ENCODE assay signal across 12 mouse cellular contexts in genomic region chr2:71542227-71542815, GRCm38 (mm10). TPM values are rescaled to one million over a fixed set of nuclear protein-coding genes. Genes with fewer than 3 reads are reported as not detected.
A peak's percentile ranks its signal among the peaks of the same experiment; 100 is the strongest.
DNase-seq lines count a peak whose midpoint lies in the region; ATAC-seq and TF ChIP-seq lines count a peak whose summit lies in the region.
"Had no signal": no experiment of that assay in that cellular context is flagged by ENCODE, and none has a peak within 500 bp of the region (broad histone marks: within the 10 kb centered on the region; RNA-seq: fewer than 3 reads in every experiment).

No protein-coding gene starts in this region.

- H3K27ac ChIP-seq in lung, embryonic 14.5 days (ENCODE audit: low read depth), result no peak overlapping the region
- peak overlapping the region; percentile 93 for H3K27ac ChIP-seq in forebrain, embryonic 16.5 days (ENCODE audit: low read length)
- peak overlapping the region; percentile 100 for H3K27ac ChIP-seq in olfactory bulb, adult 2 months (ENCODE audit: insufficient read depth, low read depth, low read length)
- H3K27ac ChIP-seq: liver, embryonic 15.5 days; neural tube, embryonic 12.5 days had no signal

- no peak for TF ChIP-seq POLR2A in olfactory bulb, adult 2 months (IDR thresholded peaks at IDR 0.05; ENCODE audit: insufficient read depth, low read depth, low read length)

- no peak overlapping the region for H3K4me3 ChIP-seq in lung, embryonic 14.5 days (ENCODE audit: low read depth, low read length)
- H3K4me3 ChIP-seq in forebrain, embryonic 16.5 days (replicated peaks; ENCODE audit: low read length), result peak overlapping the region; percentile 57
- peak overlapping the region; percentile 56 for H3K4me3 ChIP-seq in olfactory bulb, adult 2 months (ENCODE audit: insufficient read depth, low read depth, low read length)
- H3K4me3 ChIP-seq: liver, embryonic 15.5 days; neural tube, embryonic 12.5 days had no signal

- H3K27me3 ChIP-seq in lung, embryonic 14.5 days (ENCODE audit: insufficient read depth, low read length), result peaks cover 100% of the 10 kb centered on the region
- peaks cover 21% of the 10 kb centered on the region; the same call in 1 of the 2 replicates for H3K27me3 ChIP-seq in forebrain, embryonic 16.5 days (replicated peaks; ENCODE audit: control insufficient read depth, insufficient read depth, low read length)

- no peak for TF ChIP-seq CTCF in lung, embryonic 14.5 days (IDR thresholded peaks at IDR 0.05; ENCODE audit: low read depth)
- no peak for TF ChIP-seq CTCF in olfactory bulb, adult 2 months (IDR thresholded peaks at IDR 0.05; ENCODE audit: insufficient read depth, low read depth, low read length)

- no peak for ATAC-seq in lung, embryonic 14.5 days (ENCODE audit: insufficient read depth)
- no peak for ATAC-seq in forebrain, embryonic 16.5 days

- peaks cover 5% of the 10 kb centered on the region; the same call in 1 of the 2 replicates for H3K4me1 ChIP-seq in lung, embryonic 14.5 days (ENCODE audit: insufficient read depth)
- peaks cover 38% of the 10 kb centered on the region for H3K4me1 ChIP-seq in forebrain, embryonic 16.5 days (replicated peaks; ENCODE audit: control insufficient read depth, insufficient read depth, low read length)
- peaks cover 30% of the 10 kb centered on the region for H3K4me1 ChIP-seq in olfactory bulb, adult 2 months (ENCODE audit: control insufficient read depth, insufficient read depth, low read length)

- whole genome bisulfite sequencing in lung, embryonic 14.5 days, result 4% methylated on average over 11 of the region's 11 CpGs
- WGBS in forebrain, embryonic 16.5 days, result 7% methylated on average over 11 of the region's 11 CpGs
- 9% methylated on average over 11 of the region's 11 CpGs for WGBS in olfactory bulb, adult 2 months

- peak; percentile 3 for DNase-seq in lung, embryonic 14.5 days
- no peak for DNase-seq in lung, postnatal 4 days
- DNase-seq in embryo, embryonic 11 days, result peak; percentile 44
- DNase-seq in layer of hippocampus, postnatal 14 days (ENCODE audit: low spot score in 2 of 2), result no peak
- no peak for DNase-seq in lung, adult 18-20 months
- DNase-seq: cerebellum, postnatal 36 days had no signal

- no peak overlapping the region for H3K4me2 ChIP-seq in lung, embryonic 14.5 days
- H3K4me2 ChIP-seq in forebrain, embryonic 16.5 days (ENCODE audit: low read length), result peak overlapping the region; percentile 79

- H3K9me3 ChIP-seq in lung, embryonic 14.5 days (ENCODE audit: low read depth, low read length), result no peaks in the 10 kb centered on the region
- H3K9me3 ChIP-seq in forebrain, embryonic 16.5 days (ENCODE audit: control insufficient read depth, low read length), result no peaks in the 10 kb centered on the region
- H3K9me3 ChIP-seq: liver, embryonic 15.5 days; neural tube, embryonic 12.5 days had no signal

- H3K36me3 ChIP-seq in lung, embryonic 14.5 days (ENCODE audit: insufficient read depth), result no peaks in the 10 kb centered on the region
- H3K36me3 ChIP-seq in forebrain, embryonic 16.5 days (ENCODE audit: control insufficient read depth, insufficient read depth), result no peaks in the 10 kb centered on the region
- H3K36me3 ChIP-seq: liver, embryonic 15.5 days; neural tube, embryonic 12.5 days had no signal

- H3K9ac ChIP-seq in lung, embryonic 14.5 days, result no peak overlapping the region
- H3K9ac ChIP-seq in forebrain, embryonic 16.5 days (replicated peaks; ENCODE audit: low read depth, low read length), result peak overlapping the region; percentile 66
- H3K9ac ChIP-seq: liver, embryonic 15.5 days; neural tube, embryonic 12.5 days had no signal

RNA-seq across cellular contexts. Expression of gene Dlx2, which starts 4.2 kb away (rescaled TPM):
- polyA plus RNA-seq in lung, embryonic 14.5 days (2014; fragmentation: Nextera tagmentation; extraction: Ambion mirVana), result 0.07 TPM in 1 of 2 replicates, not detected in the other
- polyA plus RNA-seq in forebrain, embryonic 16.5 days (2015; fragmentation: Nextera tagmentation; extraction: Ambion mirVana), result 45.2 and 49.8 TPM in 2 replicates
- polyA plus RNA-seq in olfactory bulb, adult 2 months (2012; ENCODE audit: insufficient read depth, insufficient read length, low replicate concordance, missing spikeins), result not detected in 2 replicates
- 1 to 10 TPM; 6.2 to 7.5 TPM for total RNA-seq in layer of hippocampus, postnatal 14 days (2021)
- total RNA-seq: gastrocnemius, adult 8-10 months; heart, postnatal 36 days had no signal

RNA-seq across cellular contexts. Expression of gene Dlx1, which starts 14.4 kb away (rescaled TPM):
- 0.32 TPM in 1 of 2 replicates, not detected in the other for polyA plus RNA-seq in lung, embryonic 14.5 days (2014; fragmentation: Nextera tagmentation; extraction: Ambion mirVana)
- 232 and 239 TPM in 2 replicates for polyA plus RNA-seq in forebrain, embryonic 16.5 days (2015; fragmentation: Nextera tagmentation; extraction: Ambion mirVana)
- polyA plus RNA-seq in olfactory bulb, adult 2 months (2012; ENCODE audit: insufficient read depth, insufficient read length, low replicate concordance, missing spikeins), result 355 TPM in 1 of 2 replicates, not detected in the other
- 10 to 100 TPM; 18.4 to 24.4 TPM for total RNA-seq in layer of hippocampus, postnatal 14 days (2021)

Comparison
In these comparisons a context has a peak if more than half of its experiments do, and no peak if none do; other contexts are left out.
1. DNase-seq: peak in lung, embryonic 14.5 days (single experiment) and embryo, embryonic 11 days (single experiment); none in lung, postnatal 4 days (0 of 2), layer of hippocampus, postnatal 14 days (0 of 2) and lung, adult 18-20 months (0 of 2).
2. RNA of gene Dlx1, which starts 14.4 kb away (polyA plus RNA-seq): 355 TPM in olfactory bulb, adult 2 months and 232 to 239 TPM in forebrain, embryonic 16.5 days; 0.32 TPM in lung, embryonic 14.5 days; every median in the first group is over 100 times any median in the second.